Mouse (Mus musculus) ES-E14 (cell line): ENCODE data around the gene Rabep1.

Experiments used
- MAFK ChIP-seq: IDR thresholded peaks from 2 replicates; pipeline ENCODE4 v1.6.1; 2014; ENCODE audit warnings: mild to moderate bottlenecking, low read depth, low read length, inconsistent platforms; ENCODE audit not compliant: insufficient read depth
- ZC3H11A ChIP-seq: IDR thresholded peaks from 2 replicates; pipeline ENCODE4 v1.6.1; 2012; ENCODE audit warnings: low read depth, mild to moderate bottlenecking, inconsistent platforms, low read length, borderline replicate concordance

- no peak for TF ChIP-seq MAFK
- TF ChIP-seq ZC3H11A, result no peak
Measured at GRCm38 (mm10) chr11:70837031-70837430, 7.5 kb upstream of the Rabep1 start.
